Mouse (Mus musculus): ENCODE measurements around the gene Ccrl2. TPM values are rescaled to one million over a fixed set of nuclear protein-coding genes. Genes with fewer than 3 reads are reported as not detected.
A peak's percentile ranks its signal among the peaks of the same experiment; 100 is the strongest.

Gene Ccrl2
- polyA plus RNA-seq, 1 experiment from 2014 or later = 15.7 TPM

- H3K9ac ChIP-seq = no peak overlapping the region; the same call in 1 of the 2 replicates
- no peak overlapping the region for H3K4me3 ChIP-seq (replicated peaks)
- peaks cover 2% of the 10 kb centered on the region; the same call in 1 of the 2 replicates for H3K4me1 ChIP-seq (replicated peaks)
- H3K27ac ChIP-seq (replicated peaks) = no peak overlapping the region
- no peak overlapping the region; the same call in 1 of the 2 replicates for H3K4me2 ChIP-seq
- H3K27me3 ChIP-seq = 0 out of 2 replicates have a peak, but pooled peaks cover 8% of the 10 kb centered on the region
- H3K36me3 ChIP-seq (replicated peaks) = no peaks in the 10 kb centered on the region
- WGBS (ENCODE audit: insufficient replicate concordance) = 12% methylated on average over 5 of the region's 5 CpGs
- no peaks in the 10 kb centered on the region for H3K9me3 ChIP-seq (replicated peaks)
- ATAC-seq (ENCODE audit: insufficient read depth) = no peak
Measured at GRCm38 (mm10) chr9:111087960-111088359, 30.6 kb upstream of the Ccrl2 start.

GRCm38 (mm10) chr9:111086995-111087606 lies 29.8 kb upstream of the Ccrl2 start:
- WGBS (ENCODE audit: insufficient replicate concordance) = 35% methylated on average over 3 of the region's 3 CpGs
- no peak for ATAC-seq (ENCODE audit: insufficient read depth)

GRCm38 (mm10) chr9:111086137-111086536 lies 28.8 kb upstream of the Ccrl2 start:
- WGBS (ENCODE audit: insufficient replicate concordance) = 57% methylated on average over 6 of the region's 6 CpGs
- Histone ChIP-seq H3K9me3 (replicated peaks) (no peaks in the 10 kb centered on the region), H3K27ac (replicated peaks) (no peak overlapping the region), H3K27me3 (0 out of 2 replicates have a peak, but pooled peaks cover 8% of the 10 kb centered on the region), H3K4me2 (no peak overlapping the region), H3K36me3 (replicated peaks) (no peaks in the 10 kb centered on the region), H3K4me3 (replicated peaks) (no peak overlapping the region), H3K9ac (no peak overlapping the region), H3K4me1 (replicated peaks) (peaks cover 2% of the 10 kb centered on the region; the same call in 1 of the 2 replicates)
- ATAC-seq (ENCODE audit: insufficient read depth) = no peak

More at GRCm38 (mm10) chr9:111086995-111087606, 29.8 kb upstream of the Ccrl2 start:
- Histone ChIP-seq H3K9ac (no peak overlapping the region), H3K36me3 (replicated peaks) (no peaks in the 10 kb centered on the region), H3K9me3 (replicated peaks) (no peaks in the 10 kb centered on the region), H3K27me3 (0 out of 2 replicates have a peak, but pooled peaks cover 8% of the 10 kb centered on the region), H3K4me2 (no peak overlapping the region), H3K4me1 (replicated peaks) (peaks cover 2% of the 10 kb centered on the region; the same call in 1 of the 2 replicates), H3K4me3 (replicated peaks) (no peak overlapping the region), H3K27ac (replicated peaks) (no peak overlapping the region)

DNA sequence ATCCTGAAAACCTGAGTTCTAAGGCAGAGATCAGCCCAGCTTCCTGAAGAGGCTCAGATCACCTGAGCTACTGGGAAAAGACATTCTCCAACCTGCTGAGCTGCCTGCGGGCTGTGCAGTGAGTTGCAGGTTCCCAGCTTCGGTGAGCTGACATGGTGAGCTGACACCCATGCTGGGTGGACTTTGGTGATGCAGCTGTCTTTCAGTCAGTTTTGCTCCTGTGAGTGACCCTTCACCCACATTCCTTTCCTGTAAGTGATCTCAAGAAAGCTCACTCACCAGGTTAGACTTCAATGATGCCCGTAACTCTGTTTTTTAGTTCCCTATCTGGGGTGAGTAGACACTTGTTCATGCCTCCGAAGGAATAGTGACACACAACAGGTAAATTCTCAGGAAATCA lies 28.0 kb upstream of the Ccrl2 start:
- WGBS (ENCODE audit: insufficient replicate concordance) = 38% methylated on average over 4 of the region's 4 CpGs
- Histone ChIP-seq H3K4me1 (replicated peaks) (peaks cover 2% of the 10 kb centered on the region; the same call in 1 of the 2 replicates), H3K27me3 (0 out of 2 replicates have a peak, but pooled peaks cover 8% of the 10 kb centered on the region), H3K9ac (no peak overlapping the region), H3K4me3 (replicated peaks) (no peak overlapping the region), H3K4me2 (no peak overlapping the region), H3K27ac (replicated peaks) (no peak overlapping the region), H3K36me3 (replicated peaks) (no peaks in the 10 kb centered on the region), H3K9me3 (replicated peaks) (no peaks in the 10 kb centered on the region)
- no peak for ATAC-seq (ENCODE audit: insufficient read depth)

DNA sequence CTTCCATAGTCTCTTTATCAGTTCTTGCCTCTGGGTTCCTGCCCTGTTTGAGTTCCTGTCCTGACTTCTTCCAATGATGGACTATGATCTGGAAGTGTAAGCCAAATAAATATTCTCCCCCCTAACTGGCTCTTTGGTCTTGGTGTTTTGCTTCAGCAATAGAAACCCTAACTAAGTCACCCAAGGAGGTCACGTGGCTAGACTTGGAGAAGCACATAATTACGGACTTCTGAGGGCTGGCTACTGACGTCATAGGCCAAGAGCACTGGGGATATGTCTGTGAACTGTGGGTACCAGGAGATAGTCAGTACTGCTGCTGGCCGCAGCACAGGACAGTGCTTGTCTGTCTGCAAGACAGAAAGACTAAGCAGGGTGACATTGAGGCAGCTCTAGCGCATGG lies 24.4 kb upstream of the Ccrl2 start:
- Histone ChIP-seq H3K27ac (replicated peaks) (no peak overlapping the region), H3K9me3 (replicated peaks) (no peaks in the 10 kb centered on the region), H3K27me3 (no peaks in the 10 kb centered on the region), H3K4me1 (replicated peaks) (no peaks in the 10 kb centered on the region), H3K4me2 (no peak overlapping the region), H3K4me3 (replicated peaks) (no peak overlapping the region), H3K36me3 (replicated peaks) (no peaks in the 10 kb centered on the region), H3K9ac (no peak overlapping the region)
- ATAC-seq (ENCODE audit: insufficient read depth) = no peak
- 64% methylated on average over 5 of the region's 5 CpGs for WGBS (ENCODE audit: insufficient replicate concordance)

DNA sequence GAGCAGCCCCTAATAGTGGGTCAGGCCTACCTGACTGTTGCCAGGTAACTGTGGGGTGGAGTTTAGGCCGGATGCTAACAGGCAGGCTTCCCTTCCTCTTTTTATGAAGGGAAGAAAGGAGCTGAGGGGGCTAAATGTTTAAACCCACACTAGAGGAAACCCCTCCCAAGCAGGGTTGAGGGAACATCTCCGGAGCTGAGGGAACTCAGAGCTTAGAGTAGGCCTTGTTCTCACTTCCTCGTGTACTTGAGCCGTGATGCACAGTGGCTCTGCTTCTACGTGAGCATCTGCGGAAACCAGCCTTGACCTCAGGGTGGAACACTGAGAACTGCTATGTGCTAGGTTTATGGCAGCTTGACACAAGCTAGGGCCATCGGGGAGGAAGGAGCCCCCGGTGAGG lies 23.5 kb upstream of the Ccrl2 start:
- Histone ChIP-seq H3K9me3 (replicated peaks) (no peaks in the 10 kb centered on the region), H3K36me3 (replicated peaks) (no peaks in the 10 kb centered on the region), H3K4me1 (replicated peaks) (no peaks in the 10 kb centered on the region), H3K4me3 (replicated peaks) (no peak overlapping the region), H3K9ac (no peak overlapping the region), H3K27ac (replicated peaks) (no peak overlapping the region), H3K4me2 (no peak overlapping the region), H3K27me3 (no peaks in the 10 kb centered on the region)
- ATAC-seq (ENCODE audit: insufficient read depth) = no peak
- WGBS (ENCODE audit: insufficient replicate concordance) = 66% methylated on average over 8 of the region's 8 CpGs

- Histone ChIP-seq H3K27me3 (no peaks in the 10 kb centered on the region), H3K4me2 (no peak overlapping the region)
Measured at GRCm38 (mm10) chr9:111077745-111078144, 20.4 kb upstream of the Ccrl2 start.

GRCm38 (mm10) chr9:111072971-111073370 lies 15.7 kb upstream of the Ccrl2 start:
- Histone ChIP-seq H3K9ac (no peak overlapping the region), H3K9me3 (replicated peaks) (no peaks in the 10 kb centered on the region), H3K27me3 (peaks cover 6% of the 10 kb centered on the region; the same call in 1 of the 2 replicates), H3K36me3 (replicated peaks) (no peaks in the 10 kb centered on the region), H3K4me2 (no peak overlapping the region), H3K27ac (replicated peaks) (no peak overlapping the region), H3K4me1 (replicated peaks) (no peaks in the 10 kb centered on the region; the same call in 1 of the 2 replicates), H3K4me3 (replicated peaks) (no peak overlapping the region)
- WGBS (ENCODE audit: insufficient replicate concordance) = 64% methylated on average over 4 of the region's 4 CpGs
- ATAC-seq (ENCODE audit: insufficient read depth) = no peak

More at GRCm38 (mm10) chr9:111077745-111078144, 20.4 kb upstream of the Ccrl2 start:
- Histone ChIP-seq H3K4me3 (replicated peaks) (no peak overlapping the region), H3K4me1 (replicated peaks) (no peaks in the 10 kb centered on the region), H3K9ac (no peak overlapping the region), H3K27ac (replicated peaks) (no peak overlapping the region), H3K9me3 (replicated peaks) (no peaks in the 10 kb centered on the region), H3K36me3 (replicated peaks) (no peaks in the 10 kb centered on the region)
- WGBS (ENCODE audit: insufficient replicate concordance) = 52% methylated on average over 5 of the region's 5 CpGs
- no peak for ATAC-seq (ENCODE audit: insufficient read depth)

DNA sequence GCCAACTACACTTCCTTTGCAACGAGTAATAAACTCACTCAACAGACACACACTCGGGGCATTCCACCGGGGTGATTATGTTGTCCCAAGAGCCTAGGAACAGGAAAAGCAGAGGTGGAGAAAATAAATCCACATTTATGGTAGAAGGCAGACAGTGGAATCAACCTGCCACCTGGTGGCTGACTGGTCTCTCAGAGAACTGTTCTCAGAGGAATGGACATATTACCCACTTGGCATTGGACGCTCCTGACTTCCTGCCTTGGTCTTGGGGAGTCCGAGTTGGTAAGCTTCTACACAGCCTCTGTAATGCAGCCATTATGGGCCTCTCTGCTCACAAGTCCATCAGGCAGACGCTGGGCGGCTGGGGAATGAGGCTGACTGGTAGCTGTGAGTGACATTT lies 14.9 kb upstream of the Ccrl2 start:
- H3K36me3 ChIP-seq (replicated peaks) = no peaks in the 10 kb centered on the region
- H3K9me3 ChIP-seq (replicated peaks) = no peaks in the 10 kb centered on the region
- whole genome bisulfite sequencing (ENCODE audit: insufficient replicate concordance) = 34% methylated on average over 7 of the region's 7 CpGs
- H3K4me3 ChIP-seq (replicated peaks) = no peak overlapping the region
- no peak overlapping the region for H3K27ac ChIP-seq (replicated peaks)
- ATAC-seq (ENCODE audit: insufficient read depth) = no peak
- no peak overlapping the region for H3K9ac ChIP-seq
- no peak overlapping the region for H3K4me2 ChIP-seq
- H3K4me1 ChIP-seq (replicated peaks) = no peaks in the 10 kb centered on the region; the same call in 1 of the 2 replicates
- peaks cover 6% of the 10 kb centered on the region; the same call in 1 of the 2 replicates for H3K27me3 ChIP-seq

DNA sequence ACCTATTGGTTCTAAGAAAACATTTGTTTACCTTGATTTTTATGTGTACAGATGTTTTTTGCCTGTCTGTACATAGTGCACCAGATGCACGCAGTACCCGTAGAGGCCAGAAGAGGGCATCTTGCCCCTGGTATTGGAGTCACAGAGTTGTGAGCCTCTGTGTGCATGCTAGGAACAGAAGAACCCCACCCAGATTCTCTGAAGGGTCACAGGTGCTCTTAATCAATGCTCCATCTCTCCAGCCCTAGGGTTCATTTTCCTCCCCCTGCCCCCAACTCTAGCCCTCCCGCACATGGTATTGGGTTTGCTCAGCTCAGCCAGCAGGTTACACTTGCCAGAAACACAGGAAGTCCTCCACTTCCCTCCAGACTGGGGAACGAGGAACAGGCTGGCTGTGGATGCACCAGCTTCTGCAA lies 13.2 kb upstream of the Ccrl2 start:
- Histone ChIP-seq H3K27me3 (peaks cover 6% of the 10 kb centered on the region; the same call in 1 of the 2 replicates), H3K4me1 (replicated peaks) (no peaks in the 10 kb centered on the region; the same call in 1 of the 2 replicates), H3K9ac (no peak overlapping the region), H3K9me3 (replicated peaks) (no peaks in the 10 kb centered on the region), H3K36me3 (replicated peaks) (no peaks in the 10 kb centered on the region), H3K4me2 (no peak overlapping the region), H3K27ac (replicated peaks) (no peak overlapping the region), H3K4me3 (replicated peaks) (no peak overlapping the region)
- WGBS (ENCODE audit: insufficient replicate concordance) = 9% methylated on average over 4 of the region's 4 CpGs
- ATAC-seq (ENCODE audit: insufficient read depth) = peak; percentile 60

GRCm38 (mm10) chr9:111067052-111067451 lies 9.7 kb upstream of the Ccrl2 start:
- Histone ChIP-seq H3K9ac (no peak overlapping the region), H3K27me3 (peaks cover 6% of the 10 kb centered on the region; the same call in 1 of the 2 replicates), H3K4me2 (no peak overlapping the region), H3K4me1 (replicated peaks) (no peaks in the 10 kb centered on the region; the same call in 1 of the 2 replicates), H3K36me3 (replicated peaks) (no peaks in the 10 kb centered on the region), H3K27ac (replicated peaks) (no peak overlapping the region), H3K9me3 (replicated peaks) (no peaks in the 10 kb centered on the region), H3K4me3 (replicated peaks) (no peak overlapping the region)
- 42% methylated on average over 4 of the region's 4 CpGs for WGBS (ENCODE audit: insufficient replicate concordance)
- no peak for ATAC-seq (ENCODE audit: insufficient read depth)
